Mouse (Mus musculus): ENCODE data around the gene Gm49405. TPM values are rescaled to one million over a fixed set of nuclear protein-coding genes. Genes with fewer than 3 reads are reported as not detected.
"Not testable (repeated sequence)": the region's sequence is repeated elsewhere in the genome, so short reads cannot be mapped to it uniquely, and the experiment has no call there.

Gene Gm49405
- total RNA-seq, 2 experiments from 2014 or later, result 1.7 TPM

GRCm38 (mm10) chr19:4013066-4013465, 12.6 kb downstream of the Gm49405 start:
- DNase-seq (ENCODE audit: low spot score in 2 of 2), result peak in 1 of 2 experiments; percentile 25

DNA sequence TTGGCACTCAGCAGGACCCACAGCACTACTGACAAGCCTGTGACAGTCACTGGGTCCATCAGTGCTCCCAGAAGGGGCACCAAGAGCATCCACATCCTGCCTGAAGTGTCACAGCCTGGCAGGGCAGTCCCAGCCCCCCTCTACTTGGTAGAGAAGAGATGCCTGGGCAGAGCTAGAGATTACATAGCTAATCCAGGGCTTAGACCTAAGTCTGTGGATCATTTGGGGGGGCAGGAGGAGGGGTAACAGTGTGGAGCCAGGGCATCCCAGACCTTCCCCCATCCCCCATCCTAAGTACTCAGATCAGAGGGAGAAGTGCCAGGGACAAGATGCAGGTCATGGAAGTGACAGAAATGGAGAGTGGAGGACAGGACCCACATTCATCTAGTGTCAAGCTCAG, 14.4 kb downstream of the Gm49405 start:
- no peak for DNase-seq (ENCODE audit: low spot score in 2 of 2)

DNA sequence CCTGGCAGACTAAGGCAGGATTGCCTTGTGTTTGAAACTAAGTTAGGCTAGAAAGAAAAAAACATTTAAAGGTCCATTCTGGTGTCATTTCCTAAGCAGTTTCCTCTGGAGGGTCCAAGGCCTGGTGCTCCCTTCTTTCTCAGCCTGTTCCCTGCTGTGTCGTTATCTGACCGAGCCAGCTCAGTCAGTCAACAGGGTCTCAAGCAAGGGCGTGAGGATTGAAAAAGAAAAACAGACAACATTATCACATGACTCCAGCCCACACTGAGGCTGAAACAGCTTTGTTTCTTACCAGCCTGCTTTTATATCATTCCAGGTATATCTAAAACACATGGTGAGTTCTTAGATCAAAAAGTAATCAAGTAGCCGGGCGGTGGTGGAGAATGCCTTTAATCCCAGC, 15.2 kb downstream of the Gm49405 start:
- no peak for DNase-seq (ENCODE audit: low spot score in 2 of 2)

GRCm38 (mm10) chr19:4017921-4018587, 17.6 kb downstream of the Gm49405 start:
- no peak for DNase-seq (ENCODE audit: low spot score in 2 of 2)

DNA sequence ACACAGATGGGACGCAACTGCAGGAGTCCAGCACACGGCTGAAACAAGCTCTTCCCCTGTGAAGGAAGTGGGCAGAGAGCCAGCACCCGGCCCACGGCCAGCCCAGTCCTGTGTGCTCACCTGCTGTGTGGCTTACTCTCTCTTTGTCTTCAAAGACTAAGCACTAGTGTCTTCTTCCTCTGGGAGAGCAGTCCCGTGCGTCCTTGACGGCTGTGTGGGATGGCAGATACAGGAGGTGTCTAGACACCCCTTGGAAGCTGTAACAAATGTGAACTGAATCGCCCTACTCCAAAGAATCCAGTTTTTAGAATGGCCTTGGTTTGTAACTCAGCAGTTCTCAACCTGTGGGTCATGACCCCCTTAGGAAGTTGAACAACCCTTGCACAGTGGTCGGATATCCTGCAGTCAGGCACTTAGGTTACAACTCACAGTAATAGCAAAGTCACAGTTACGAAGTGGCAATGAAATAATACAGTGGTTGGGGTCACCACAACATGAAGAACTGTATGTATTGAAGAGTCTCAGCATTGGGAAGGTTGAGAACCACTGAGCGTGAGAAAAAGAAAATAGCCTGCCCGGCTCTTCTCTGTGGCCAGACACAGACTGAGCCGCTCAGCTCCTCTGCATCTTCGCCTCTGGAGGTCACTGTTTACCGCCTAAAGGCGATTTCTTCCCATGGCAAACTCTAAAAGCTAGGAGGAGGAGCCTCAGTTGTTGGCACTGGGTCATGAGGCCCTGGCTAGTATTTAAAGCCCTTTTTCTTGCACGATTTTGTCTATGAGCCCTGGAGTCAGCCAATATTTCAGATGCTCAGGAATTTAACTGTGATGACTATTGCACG, 18.5 kb downstream of the Gm49405 start:
- peak; percentile 77 to 83 for DNase-seq (ENCODE audit: low spot score in 2 of 2)

DNA sequence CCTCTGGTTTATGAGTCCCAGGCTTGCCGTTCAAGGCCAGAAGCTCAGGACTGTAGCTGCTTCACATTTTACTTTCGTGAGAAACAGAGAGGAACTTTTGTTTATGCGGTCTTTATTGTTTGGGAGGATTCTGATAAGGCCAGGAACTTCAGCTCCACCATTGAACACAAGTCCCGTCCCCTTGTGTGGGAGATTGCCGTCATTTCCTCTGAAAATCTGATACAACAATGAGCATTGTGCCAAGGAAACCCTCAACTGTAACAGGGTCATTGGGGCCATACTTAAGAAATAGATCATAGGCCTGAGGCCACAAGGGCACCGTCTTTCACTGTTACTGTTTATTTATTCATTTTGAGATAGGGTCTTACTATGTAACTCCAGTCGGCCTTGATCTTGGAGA, 22.8 kb downstream of the Gm49405 start:
- DNase-seq (ENCODE audit: low spot score in 2 of 2), result no peak

GRCm38 (mm10) chr19:4027576-4027975, 27.1 kb downstream of the Gm49405 start:
- DNase-seq (ENCODE audit: low spot score in 2 of 2), result no peak

DNA sequence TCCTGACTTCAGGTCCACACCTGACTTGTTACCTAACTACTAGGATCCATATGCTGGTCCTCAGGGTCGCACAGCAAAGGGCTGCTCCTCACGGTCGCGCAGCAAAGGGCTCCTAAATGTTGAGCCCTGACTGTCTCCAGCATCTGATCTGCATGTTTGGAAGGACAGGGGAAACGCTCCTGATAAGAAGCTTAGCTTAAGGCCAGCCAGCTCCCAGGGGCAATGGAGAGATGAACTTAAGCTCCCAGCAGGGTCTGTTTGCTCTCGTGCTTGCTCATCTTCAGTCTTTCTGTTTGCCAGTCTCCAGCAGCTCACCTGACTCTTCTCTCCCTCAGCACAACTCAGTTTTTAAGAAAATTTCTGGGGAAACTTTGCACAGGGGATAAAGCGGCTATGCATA, 32.2 kb downstream of the Gm49405 start:
- DNase-seq (ENCODE audit: low spot score in 2 of 2), result no peak

DNA sequence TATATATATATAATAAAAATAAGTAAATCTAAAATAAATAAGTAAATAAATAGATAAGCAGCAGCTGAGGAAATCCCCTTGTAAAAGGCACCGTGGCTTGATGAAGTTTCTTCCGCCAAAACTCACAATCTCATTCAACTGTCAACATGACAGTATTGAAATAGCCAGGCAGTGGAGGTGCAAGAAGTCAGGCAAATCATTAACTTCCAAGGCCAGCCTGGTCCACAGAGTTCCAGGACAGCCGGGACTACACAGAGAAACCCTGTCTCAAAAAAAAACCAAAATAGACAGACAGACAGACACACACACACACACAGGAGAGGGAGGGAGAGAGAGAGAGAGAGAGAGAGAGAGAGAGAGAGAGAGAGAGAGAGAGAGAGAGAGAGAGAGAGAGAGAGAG, 32.9 kb downstream of the Gm49405 start:
- no peak for DNase-seq (ENCODE audit: low spot score in 2 of 2)

- DNase-seq (ENCODE audit: low spot score in 2 of 2), result no peak
Measured at GRCm38 (mm10) chr19:4033742-4034141, 33.3 kb downstream of the Gm49405 start.

- DNase-seq (ENCODE audit: low spot score in 2 of 2), result no peak
Measured at GRCm38 (mm10) chr19:4036327-4037045, 36.1 kb downstream of the Gm49405 start.

DNA sequence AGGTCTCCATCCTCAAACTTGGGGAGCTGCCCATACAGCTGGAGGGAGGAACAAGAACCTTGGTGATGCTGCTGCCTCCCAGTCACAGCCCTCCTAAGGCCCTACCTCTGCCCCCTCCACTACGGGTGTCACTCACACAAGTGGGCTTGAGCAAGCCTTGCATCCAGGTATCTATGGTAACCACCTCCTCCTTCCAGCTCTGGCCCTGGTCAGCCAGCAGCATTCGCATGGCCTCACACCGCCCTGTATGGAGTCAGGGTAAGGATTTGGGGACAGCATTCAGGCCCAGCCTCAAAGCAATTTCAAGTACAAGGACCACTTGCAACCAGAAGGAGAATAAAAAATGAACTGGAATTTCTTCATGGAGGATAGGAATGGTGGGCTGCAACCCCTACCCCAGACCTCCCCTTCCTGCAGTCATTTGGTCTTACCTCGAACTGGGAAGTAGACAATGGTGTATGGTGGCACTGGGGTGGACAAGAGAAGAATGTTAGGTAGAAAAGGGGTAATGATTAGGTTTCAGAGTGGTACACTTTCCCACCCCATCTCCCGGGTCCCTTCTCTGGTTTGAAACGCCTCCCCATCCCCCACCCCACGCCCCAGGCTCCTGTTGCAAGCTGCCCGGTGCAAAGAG, 36.8 kb downstream of the Gm49405 start:
- DNase-seq (ENCODE audit: low spot score in 2 of 2), result not testable (repeated sequence)

DNA sequence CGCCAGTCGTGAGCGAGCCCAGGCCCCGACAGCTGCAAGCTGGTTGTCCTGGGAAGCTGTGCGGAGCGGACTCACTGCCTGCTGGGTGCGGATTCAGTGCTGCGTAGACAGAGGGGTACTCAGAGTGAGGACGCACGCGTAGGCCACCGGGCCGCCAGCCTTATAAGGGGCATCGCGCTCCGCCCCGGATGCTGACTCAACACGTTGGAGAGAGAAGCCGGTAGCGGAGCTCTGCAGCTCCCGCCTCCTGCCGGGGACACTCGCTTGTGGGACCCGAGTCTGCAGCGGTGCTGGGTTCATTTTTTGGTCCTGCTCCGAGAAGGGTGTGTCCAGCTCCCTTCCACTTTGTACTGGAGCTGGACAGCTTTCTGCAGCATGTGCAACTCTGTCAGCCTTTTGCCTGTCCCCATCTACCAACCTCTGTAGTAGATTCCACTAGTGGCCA, 37.4 kb downstream of the Gm49405 start, which contains the start of gene Gstp1:
Gene Gstp1, minus strand, starts transcription at position 198 of the 445 bp plus-strand sequence.
- DNase-seq (ENCODE audit: low spot score in 2 of 2), result peak; percentile 78 to 87

DNA sequence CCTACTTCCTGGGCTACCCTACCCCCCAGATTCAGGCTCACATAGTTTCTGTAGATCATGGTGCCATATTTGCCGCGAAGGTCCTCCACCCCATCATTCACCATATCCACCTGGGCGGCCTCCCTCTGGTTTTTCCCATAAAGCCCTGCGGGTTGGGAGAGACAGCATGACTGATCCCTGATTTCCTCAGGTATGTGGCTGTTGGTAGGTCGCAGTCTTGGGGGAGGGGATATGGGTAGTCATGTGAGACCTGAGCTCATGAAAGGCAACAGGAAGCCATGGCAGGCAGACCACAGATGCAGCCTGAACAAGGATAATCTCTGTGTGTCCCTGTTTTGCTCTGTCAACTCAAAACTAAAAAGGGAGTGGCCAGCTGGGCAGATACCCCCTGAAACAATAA, 40.5 kb downstream of the Gm49405 start:
- DNase-seq (ENCODE audit: low spot score in 2 of 2), result not testable (repeated sequence)

GRCm38 (mm10) chr19:4041500-4041899, 41.1 kb downstream of the Gm49405 start:
- DNase-seq (ENCODE audit: low spot score in 2 of 2), result not testable (repeated sequence)

DNA sequence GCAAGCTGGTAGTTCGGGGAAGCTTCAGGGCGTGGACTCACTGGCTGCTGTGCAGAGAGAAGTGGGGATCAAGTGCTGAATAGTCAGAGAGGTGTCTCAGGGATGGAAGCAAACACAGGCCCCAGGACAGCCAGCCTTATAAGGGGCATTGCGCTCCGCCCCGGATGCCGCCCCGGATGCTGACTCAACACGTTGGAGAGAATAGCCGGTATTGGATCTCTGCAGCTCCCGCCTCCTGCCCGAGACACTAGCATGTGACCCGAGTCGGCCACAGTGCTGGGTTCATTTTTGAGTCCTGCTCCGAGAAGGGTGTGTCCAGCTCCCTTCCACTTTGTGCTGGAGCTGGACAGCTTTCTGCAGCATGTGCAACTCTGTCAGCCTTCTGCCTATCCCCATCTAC, 41.7 kb downstream of the Gm49405 start:
- no peak for DNase-seq (ENCODE audit: low spot score in 2 of 2)

DNA sequence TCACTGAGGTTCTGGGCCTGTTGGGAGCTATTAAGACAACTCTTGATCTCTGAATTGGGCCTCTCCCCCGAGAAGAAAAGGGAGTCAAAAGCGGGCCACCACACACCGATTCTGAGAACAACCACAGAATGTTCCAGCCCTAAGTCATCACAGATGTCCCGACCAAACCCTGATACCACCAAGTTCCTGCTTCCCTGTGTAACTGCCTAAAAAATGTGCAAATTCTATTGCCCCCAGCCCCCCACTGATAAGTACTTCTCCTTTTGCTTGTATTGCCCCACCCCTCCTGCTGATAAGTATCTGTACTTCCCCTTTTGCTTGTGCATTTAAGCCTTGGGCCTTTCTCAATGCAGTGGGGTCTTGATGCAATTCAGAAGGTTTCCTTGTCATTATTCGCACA, 43.7 kb downstream of the Gm49405 start:
- not testable (repeated sequence) for DNase-seq (ENCODE audit: low spot score in 2 of 2)

DNA sequence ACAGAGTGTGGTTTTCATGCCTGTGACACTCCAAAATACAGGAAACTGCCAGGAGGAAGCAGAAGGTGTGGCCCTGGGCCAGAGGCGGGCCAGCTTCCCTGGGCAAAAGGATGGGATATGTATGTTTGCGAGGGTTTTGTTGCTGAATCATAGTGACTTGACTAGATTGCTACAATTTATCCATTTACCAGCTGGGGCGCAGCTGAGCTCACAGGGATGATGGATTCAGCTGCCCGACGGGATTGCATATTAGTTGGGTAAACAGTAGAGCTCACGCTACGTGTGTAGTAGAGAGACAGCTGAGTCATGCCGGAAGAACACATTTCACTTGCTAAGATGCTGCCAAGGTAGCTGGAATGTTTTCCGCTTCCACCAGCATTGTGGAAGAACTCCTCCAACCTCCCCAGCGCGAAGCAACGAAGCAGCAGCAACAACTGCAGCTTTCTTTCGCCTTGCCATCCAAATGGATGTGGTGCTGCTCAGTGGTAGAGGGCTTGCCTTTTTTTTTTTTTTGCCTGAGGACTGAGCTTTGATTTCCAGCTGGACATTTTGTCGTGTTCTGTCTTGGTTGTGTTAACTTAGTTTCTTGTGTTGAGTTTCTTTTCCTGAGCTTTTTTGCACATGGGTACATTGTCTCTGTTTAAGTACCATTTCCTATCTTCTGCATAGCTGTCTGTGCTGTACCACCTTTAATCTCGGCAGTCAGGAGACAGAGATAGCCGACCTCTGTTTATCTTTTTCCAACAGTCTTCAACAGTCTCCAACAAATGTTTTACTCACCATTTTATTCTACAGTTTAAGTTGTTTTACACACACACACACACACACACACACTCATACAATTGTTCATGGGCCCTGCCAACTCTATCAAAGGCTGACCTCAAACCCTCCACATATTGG, 45.8 kb downstream of the Gm49405 start, which contains the start of gene Gstp2:
Gene Gstp2, minus strand, starts transcription at position 58 of the 900 bp plus-strand sequence.
- DNase-seq (ENCODE audit: low spot score in 2 of 2), result peak; percentile 72 to 76

- no peak for DNase-seq (ENCODE audit: low spot score in 2 of 2)
Measured at GRCm38 (mm10) chr19:4046866-4047254, 46.4 kb downstream of the Gm49405 start.

DNA sequence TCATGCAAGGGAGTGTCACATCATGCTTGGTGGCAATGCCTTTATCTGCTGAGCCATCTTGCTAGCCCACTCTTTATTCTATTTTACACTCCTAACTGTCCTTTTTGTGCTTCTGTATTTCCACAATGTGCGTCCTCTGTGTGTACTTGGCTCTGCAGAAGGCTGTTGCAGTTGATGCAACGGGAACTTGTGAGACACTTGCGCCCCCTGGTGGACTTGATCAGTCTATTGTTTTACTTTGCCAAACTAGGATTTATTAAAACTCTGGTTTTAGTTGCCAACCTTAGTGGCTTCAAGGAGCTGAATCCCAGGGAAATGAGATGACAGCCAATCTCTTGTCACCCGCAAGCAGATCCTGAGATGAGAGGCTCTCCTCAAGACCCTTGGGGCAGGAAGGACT, 47.4 kb downstream of the Gm49405 start:
- DNase-seq (ENCODE audit: low spot score in 2 of 2), result peak; percentile 78 to 83
